Mouse (Mus musculus) kidney, adult 18-20 months (tissue): ENCODE results near the gene Anapc7.

Source experiments
- DNase-seq: peaks from one replicate; pipeline ENCODE4 v3.0.0; 2021

Anapc7 gene

DNA sequence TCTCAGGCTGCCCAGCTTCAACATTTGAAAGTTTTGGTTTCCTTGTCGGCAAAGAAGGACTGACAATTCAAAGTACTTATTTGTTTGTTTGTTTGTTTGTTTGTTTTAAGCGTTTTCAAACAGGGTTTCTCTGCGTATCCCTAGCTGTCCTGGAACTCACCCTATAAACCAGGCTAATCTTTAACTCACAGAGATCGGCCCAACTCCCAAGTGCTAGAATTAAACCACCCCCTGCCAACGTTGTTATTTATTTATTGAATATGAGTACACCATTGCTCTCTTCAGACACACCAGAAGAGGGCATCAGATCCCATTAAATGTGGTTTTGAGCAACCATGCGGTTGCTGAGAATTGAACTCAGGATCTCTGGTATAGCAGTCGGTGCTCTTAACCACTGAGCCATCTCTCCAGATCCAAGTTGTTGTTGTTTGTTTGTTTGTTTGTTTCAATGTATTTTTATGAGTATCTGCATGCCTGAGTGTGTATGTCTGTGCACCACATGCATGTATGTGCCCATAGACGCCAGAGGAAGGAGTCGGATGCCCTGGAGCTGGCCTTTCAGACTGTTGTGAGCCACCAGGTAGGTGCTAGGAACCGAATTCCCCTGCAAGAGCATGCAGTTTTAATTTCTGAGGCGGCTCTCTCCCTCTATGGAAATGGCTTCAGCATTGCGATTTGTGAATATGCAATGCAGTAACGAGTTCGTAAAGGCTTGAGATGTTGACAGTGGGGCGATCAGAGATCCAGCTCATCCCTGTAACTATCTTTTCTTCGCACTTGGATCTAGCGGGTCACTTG is at the start of gene Anapc7:
TSS of gene Anapc7 (plus strand) at position 423 of the 798 bp plus-strand sequence.
- DNase-seq, result no peak

DNA sequence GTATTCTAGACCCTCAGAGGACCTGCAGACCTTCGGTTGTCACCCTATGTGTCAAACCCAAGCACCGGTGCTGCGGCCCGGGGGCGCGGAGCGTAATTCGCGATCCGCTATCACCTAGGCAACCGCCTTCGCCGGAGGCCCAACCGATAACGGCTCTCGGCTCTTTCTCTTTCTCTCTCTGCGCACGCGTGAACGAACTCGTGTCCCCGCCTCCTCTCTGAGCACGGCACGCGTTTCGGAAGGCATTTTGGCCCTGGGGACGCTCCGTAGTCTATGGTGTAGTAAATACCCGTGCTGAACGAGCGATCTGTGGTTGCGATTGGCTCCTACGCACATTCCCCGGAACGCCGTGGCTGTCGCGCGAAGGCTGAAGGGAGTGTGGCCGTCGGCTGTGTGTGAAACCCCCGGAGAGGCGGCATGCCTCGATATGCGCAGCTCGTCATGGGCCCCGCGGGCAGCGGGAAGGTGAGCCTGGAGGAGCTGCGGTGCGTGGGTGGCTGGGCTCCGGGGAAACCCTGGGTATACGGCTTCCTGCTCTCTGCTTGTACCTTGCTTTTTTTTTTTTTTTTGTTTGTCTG is 49.2 kb upstream of the Anapc7 start, which contains the start of gene Fam216a:
TSS of gene Fam216a (minus strand) at position 173 of the 578 bp plus-strand sequence.
- peak; percentile 99 for DNase-seq

DNA sequence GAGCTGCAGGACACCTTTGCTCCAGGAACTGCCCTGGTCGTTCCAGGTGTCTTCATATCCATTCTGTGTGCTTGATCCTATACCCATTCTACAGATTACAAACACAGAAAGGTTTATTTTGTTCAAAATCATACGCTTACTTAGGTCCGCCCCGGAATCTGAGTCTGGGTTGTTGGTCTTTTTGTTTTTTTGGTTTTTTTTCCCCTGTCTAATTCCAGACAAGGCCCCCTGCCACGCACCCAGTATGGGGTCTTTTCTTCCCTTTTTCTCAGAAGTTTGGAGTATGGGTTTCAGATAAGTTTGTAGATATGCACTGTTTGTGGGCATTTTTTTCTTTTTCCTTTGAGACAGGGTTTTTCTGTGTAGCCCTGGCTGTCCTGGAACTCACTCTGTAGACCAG is 48.6 kb upstream of the Anapc7 start:
- DNase-seq, result no peak

DNA sequence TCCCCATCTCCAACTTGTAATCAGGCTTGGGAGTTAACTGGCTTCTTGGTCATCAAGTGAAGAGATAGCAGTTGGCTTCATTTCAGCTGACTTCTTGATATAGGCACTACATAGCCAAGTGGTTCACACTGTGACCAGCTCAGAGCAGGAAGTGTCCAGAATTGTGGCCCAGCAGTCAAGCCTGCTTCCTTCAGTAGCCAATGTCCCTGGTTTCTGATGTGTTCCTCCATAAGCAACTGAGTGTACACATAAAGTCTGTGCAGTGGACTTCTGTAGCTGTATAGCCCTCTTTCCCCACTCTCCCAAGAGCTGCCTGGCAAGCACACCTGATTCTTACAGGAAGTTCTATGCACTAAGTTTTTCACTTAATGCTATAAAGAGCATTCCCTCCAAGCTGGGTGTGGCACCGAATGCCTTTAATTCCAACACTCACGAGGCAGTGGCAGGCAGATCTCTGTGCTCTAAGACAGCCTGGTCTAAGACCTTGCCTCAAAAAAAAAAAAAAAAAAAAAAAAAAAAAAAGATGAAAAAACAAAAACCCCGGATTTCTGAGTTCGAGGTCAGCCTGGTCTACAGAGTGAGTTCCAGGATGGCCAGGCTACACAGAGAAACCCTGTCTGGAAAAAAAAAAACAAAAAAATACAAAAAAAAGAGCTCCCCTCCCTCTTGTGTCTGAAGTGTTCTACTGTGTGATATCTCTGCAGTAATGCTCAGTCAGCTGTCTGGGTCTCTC is 44.2 kb upstream of the Anapc7 start:
- no peak for DNase-seq

DNA sequence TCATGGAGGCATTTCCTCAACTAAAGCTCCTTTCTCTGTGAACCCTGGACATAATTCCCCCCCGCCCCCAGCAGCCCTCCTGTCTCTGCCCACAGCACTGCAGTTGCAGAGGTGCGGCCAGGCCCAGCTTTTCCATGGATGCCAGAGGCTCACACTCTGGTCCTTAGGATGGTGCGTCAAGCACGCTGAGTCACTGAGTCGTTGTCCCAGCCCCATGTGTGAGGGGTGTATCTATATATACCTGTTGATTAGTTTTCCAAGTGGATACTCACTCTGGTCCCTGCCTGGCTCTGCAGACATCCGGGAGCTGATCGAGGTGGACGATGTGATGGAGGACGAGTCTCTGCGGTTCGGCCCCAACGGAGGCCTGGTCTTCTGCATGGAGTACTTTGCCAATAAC is 43.3 kb upstream of the Anapc7 start:
- DNase-seq, result no peak

DNA sequence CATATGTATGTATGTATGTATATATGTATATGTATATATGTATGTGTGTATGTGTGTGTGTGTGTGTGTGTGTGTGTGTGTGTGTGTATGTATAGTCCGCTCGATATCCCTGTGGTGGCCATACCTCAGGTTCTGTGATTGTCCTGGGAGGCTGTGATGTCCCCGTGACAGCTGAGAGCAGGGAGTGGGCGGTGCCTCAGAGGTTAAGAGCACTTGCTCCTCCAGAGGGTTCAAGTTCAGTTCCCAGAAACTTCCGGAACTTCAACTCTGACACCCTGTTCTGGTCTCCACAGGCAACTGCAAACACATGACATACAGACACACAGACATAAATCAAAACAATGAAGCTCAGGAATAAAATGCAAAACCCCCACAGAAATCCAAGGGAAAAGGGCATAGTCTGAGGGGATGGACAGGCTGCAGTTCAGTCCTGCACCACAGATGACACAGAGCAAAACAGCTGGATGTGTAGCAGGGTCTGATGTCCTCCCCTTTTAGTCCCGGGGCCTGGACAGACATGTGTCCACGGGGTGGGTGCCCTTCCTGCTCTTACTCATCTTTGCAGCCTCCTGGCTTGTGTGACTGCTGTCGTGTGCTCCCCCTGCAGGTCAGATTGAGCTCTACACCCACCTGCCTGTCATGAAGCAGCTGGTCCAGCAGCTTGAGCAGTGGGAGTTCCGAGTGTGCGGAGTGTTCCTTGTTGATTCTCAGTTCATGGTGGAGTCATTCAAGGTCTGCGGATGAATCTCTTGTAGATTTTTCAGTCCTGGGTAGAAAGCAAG is 41.9 kb upstream of the Anapc7 start:
- DNase-seq, result peak; percentile 78

DNA sequence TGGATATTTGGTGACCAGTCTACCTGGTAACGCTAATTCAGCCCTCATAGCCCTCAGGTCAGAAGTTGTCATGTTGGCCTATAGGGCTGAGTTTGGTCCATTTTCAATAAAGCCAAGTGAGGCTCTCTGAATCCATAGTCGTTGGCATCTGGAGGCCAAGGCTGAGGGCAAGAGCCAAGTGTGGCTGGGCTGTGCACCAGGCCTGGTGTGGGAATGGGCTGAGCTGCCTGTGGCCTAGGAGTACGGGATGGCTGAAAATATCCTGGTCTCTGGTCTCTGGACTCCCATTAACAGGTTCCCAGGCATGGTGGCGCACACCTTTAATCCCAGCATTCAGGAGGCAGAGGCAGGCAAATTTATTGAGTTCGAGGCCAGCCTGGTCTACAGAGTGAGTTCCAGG is 31.5 kb upstream of the Anapc7 start:
- no peak for DNase-seq

DNA sequence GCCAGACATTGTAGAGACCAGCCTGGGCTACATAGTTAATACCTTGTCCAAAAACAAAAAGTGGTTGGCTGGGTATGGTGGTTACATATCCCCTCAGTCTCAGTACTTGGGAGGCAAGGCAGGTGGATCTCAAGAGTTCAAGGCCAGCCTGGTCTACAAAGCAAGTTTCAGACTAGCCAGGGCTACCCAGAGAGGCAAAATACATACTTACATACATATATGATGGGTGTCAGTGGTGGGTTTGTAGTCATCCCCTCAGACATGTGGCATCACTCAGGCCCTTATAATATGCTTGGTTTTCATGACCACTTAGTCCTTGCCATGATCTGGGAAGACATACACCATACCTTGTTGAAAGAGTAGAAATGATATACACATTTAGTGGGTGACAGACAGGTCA is 30.8 kb upstream of the Anapc7 start:
- DNase-seq, result no peak

DNA sequence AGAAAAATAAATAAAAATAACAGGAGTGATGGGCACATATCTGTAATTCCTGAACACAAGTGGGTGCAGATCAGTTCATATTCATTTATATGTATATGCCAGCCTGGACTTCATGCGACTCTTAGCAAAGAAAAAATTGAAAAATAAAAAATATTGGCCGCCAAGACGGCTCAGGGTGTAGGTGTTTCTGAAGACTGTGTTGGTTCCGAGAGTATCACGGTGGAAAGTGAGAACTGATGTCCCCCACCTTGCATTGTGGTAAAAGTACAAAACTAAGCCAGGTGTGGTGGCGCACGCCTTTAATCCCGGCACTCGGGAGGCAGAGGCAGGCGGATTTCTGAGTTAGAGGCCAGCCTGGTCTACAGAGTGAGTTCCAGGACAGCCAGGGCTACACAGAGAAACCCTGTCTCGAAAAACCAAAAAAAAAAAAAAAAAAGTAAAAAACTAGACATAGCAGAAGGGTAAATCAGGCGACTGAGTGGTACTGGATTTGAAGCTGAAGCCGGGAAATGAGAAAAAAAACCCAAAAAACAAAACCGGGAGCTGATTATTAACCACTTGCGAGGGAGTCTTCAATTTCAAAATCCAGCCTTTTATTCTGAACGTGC is 30.2 kb upstream of the Anapc7 start:
- DNase-seq, result no peak

DNA sequence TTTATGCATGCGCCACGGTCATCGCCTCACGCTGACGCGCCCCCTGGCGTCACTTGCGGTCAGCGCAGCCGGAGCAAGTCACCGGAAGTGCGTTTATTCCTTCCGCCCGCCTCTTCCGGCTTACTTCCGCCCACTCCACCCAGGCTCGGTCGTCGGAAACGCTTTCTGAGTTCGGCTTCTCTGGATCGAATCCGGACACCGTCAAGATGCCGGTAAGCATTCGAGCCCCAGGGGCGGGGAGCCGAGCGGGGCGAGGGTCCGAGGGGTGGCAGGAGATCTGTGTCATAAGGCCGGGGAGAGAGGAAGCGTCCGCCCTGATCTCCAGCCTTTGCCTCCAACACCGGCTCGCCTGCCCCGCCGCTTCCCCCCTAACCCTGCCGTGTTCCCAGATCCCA is 29.7 kb upstream of the Anapc7 start, which contains the start of gene Arpc3:
TSS of gene Arpc3 (plus strand) at position 93 of the 395 bp plus-strand sequence.
- peak; percentile 94 for DNase-seq

DNA sequence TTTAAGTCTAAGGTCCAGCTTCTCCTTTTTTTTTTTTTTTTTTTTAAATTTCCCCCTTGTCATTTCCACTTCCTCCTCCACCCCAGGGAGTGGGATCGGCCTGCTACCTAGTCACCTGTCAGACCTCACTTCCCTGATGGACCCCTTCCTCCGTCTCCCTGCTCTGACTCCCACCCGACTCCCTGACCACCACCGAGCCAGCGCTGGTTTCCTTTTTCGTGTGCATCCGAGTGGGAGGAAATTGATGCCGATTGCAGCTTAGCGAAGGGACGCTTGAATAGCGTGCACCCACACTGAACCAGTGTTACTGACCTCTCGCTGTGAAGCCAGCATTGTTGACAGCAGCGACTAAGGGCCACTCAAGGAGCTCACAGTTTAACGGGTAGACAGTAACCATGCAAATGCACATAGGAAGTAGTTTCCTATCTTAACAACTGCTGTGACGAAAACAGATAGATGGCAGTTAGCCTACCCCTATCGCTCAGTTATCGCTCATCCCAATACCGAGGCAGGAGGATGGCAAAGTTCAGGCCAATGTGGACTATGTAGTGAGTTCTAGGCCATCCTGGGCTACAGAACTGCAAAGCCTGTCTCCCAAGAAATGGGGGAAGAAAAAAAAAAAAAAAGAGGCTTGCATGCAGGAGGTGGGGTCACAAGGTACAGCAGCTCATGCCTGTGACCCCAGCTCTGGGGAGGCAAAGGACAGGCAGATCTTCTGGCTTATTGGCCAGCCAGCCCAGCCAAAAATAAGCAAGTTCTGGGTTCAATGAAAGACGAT is 29.1 kb upstream of the Anapc7 start:
- peak; percentile 35 for DNase-seq

DNA sequence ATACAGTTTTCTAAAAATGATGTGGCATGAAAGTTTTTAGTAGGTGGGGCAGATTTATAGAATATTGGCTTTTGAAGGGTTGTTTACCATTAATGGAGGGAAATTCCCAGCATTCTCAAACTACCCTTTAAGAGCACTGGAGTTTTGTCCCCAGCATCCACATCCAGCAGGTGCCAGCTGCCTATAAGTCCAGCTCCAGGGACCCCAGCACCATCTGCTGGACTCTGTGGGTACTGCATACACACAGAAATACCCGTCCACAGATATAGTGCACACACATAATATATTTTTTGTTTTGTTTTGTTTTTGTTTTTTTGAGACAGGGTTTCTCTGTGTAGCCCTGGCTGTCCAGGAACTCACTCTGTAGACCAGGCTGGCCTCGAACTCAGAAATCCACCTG is 27.6 kb upstream of the Anapc7 start:
- DNase-seq, result peak; percentile 85

DNA sequence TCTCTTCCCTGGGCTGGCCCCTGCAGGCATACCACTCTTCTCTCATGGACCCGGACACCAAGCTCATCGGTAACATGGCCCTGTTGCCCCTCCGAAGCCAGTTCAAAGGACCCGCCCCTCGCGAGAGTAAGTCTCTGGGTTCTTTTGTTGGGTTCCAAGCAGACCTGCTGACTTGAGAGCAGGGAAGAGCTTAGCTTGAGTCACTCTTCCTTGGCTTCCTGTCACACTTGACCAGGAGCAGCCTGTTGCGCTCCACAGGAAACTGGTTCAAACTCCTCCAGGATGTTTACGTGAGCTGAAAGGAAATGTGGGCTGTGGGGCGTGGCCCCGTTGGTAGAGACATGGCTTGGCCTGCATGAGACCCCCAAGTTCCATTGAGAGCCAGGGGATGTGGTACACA is 24.7 kb upstream of the Anapc7 start:
- peak; percentile 55 for DNase-seq

DNA sequence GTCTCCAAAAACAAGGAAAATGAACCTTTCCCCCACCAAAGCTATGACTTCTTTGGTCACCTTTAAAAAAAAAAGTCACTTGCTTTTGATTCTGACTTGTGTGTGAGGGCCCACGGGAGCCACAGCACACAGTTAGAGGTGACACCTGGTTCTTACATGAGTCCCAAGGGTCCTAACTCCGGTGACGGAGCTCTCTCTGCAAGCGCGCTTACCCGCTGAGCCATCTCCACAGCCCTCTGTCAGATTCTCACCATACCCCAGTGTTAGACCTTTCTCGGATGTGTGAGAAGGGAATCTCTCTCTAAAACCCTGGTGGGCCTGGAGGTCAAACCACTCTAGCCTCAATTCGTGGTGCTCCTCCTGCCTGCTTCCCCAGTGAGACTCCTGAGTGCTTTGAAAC is 24.0 kb upstream of the Anapc7 start:
- DNase-seq, result no peak

DNA sequence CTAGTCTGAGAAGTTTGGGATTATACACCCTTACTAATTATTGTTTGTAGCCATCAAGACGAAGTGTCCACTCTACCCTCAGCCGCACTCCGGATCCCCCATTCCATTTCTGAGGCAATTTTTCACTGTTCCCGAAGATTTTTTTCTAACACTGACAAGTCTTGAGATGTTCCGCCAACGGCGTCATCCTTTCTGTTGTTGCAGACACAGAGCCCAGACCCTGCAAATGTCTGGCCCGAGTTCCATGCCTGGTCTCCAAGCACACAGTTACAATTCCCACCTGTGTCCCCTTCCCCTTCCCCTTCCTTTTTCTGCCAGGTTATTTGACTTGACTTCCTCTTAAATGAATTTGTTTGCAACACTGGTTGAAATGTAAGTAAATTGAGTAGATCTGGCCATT is 21.6 kb upstream of the Anapc7 start:
- no peak for DNase-seq

DNA sequence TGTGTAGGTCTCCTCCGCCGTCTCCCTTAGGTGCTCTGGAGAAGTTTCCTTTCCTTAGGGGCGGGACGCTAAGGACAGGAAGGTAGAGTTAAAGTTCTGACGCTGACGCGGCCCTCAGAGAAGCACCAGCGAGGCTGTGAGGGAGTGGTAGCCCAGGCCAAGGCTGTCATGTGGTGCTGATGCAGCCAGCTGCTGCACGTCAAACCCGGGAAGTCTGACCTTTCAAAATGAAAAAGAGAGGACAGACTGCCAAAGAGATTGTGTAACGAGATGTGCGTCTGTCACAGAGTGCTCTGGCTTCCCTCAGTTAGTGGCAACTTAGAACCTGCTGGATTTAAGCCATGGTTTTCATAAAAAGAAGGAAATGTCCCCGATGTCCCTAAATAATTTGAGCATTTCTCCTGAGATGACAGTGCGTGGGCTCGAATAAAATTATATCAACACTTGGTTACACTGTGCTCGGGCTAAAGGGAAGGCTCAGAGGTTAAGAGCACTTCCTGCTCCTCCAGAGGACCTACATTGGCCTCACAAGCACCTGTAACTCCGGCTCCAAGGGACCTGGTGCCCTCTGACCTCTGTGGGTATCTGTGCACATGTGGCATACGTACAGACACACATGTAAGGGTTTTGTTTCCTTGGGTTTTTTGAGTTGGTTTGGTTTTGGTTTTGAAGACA is 20.7 kb upstream of the Anapc7 start:
- DNase-seq, result peak; percentile 62

DNA sequence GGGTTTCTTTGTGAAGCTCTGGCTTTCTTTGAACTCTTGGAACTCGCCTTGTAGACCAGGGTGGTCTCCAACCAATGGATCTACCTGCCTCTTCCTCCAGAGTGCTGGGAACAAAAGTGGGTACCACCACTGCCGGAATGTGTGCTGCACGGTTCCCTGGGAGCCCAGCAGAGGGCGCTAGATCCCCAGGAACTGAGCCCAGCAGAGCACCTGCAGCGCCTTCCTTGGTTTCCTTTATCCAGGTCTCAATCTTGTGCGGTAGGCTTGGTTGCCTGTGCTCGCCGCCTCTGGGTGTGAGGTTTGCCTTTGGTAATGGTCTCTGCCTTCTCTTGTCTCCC is 20.2 kb upstream of the Anapc7 start:
- DNase-seq, result peak; percentile 79

DNA sequence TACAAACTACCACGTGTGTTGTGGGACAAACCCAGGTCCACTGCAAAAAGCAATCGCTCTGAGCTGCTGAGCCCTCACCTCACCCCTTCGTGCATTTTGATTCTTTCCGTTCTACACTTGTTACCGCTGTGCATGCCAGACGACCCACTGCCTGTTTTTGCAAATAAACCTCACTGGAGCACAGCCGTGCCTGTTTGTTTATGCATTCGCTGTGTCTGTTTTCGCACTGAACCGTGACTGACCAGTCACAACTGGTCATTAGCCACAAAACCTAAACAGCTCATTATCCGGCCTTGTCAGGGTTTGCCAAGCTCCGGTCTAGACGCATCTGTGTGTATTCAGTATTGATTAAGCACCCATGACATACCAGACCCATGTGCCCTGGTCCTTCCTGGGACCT is 19.3 kb upstream of the Anapc7 start:
- no peak for DNase-seq

DNA sequence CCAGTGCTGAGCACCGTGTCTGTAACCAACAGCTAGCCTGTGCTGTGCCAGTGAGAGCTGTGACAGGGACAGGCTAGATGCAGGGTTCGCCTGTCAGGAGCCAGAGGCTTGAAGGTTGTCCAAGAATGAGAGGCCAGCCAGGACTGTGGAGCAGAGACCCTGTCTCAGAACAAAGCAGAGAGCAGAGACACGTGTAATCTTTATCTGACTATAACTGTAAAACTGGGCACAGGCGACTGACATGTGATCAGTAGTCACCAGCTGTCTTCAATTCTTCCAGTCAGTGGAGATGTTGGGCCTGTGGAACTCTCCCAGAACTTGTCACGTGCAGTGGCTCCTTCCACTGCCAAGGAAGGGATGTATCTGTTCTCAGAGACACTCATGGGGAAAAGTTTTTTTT is 18.7 kb upstream of the Anapc7 start:
- no peak for DNase-seq

DNA sequence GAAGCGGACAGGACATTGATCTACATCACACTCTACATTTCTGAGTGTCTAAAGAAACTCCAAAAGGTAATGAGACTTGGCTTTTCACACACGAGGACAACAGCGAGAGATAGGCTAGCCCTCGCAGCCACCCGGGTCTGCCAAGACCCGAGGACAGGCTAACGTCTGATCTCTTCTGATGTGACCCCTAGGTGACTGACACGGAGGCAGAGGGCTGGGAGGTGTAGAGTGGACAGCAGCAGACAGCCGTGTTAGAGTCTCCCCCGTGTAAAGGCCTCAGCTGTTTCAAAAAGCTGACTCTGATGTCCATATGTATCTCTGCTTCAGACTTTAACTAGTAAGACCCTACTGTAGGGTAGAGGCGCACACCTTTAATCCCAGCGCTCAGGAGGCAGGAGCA is 18.1 kb upstream of the Anapc7 start:
- DNase-seq, result no peak

DNA sequence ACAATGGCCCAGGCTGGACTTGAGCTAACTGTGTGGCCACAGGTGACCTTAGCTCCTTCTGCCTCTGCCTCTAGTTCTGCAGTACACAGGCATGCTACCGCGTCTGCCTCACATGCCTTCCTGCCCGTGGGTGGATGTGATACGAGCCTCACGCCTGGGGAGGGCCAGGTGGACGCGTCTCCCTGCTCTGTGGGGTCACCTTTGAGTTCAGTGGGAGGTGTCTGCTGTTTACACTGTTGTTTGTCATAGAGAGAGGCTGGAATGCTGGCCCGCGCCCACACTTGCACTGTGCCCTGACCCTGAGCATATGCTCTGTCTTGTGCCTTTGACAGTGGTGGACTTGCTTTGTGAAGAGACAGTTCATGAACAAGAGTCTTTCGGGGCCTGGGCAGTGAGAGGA is 16.0 kb upstream of the Anapc7 start:
- DNase-seq, result no peak
